Mouse (Mus musculus): ENCODE data around the gene Dnaaf2. TPM values are rescaled to one million over a fixed set of nuclear protein-coding genes. Genes with fewer than 3 reads are reported as not detected.
"Not testable (repeated sequence)": the region's sequence is repeated elsewhere in the genome, so short reads cannot be mapped to it uniquely, and the experiment has no call there.

Dnaaf2 gene
- polyA plus RNA-seq, 1 experiment from 2014 or later: 9.2 TPM

DNA sequence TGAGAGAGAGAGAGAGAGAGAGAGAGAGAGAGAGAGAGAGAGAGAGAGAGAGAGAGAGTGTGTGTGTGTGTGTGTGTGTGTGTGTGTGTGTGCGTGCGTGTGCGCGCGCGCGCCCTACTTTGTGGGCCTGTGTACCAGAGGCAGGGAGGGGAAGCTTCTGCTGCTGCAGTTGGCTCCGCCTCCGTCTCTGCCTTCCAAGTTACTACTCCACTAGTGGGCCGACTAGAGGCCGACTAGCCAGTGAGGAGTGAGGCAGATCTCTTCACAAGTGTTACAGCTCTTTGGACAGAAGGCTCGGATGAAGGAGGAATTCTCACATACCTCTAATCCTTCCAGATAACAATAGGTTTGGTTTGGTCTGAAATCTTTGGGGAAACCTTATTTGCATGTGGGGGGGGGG is 18.9 kb downstream of the Dnaaf2 start:
- Histone ChIP-seq H3K9me3 (no peaks in the 10 kb centered on the region), H3K4me1 (replicated peaks) (peaks cover 4% of the 10 kb centered on the region; the same call in 1 of the 2 replicates), H3K36me3 (peaks cover 10% of the 10 kb centered on the region), H3K4me3 (no peak overlapping the region), H3K4me2 (no peak overlapping the region), H3K27ac (replicated peaks) (no peak overlapping the region), H3K9ac (no peak overlapping the region), H3K27me3 (no peaks in the 10 kb centered on the region)
- no peak for ATAC-seq (ENCODE audit: low FRiP score, low read depth)
- WGBS: 84% methylated on average over 12 of the region's 12 CpGs

DNA sequence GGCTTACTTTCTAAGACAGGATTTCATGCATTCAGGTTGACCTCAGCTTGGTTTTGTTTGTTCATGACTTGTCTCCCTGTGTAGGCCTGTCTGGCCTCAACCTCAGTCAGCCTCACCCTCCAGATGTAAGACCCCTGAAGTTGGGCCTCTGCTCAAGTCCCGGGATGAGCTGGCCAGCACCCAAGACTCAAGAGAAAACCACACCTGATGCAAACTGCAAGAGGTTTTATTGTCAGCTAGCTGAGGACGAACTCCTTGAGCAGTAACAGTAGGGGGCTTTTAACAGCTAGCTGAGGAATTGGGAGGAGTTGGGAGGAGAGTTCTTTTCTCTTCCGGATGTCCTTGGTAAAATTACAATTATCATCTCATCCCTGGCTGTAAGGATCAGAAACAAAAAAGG is 20.7 kb downstream of the Dnaaf2 start:
- WGBS: 82% methylated on average over 3 of the region's 3 CpGs
- no peak overlapping the region for H3K4me2 ChIP-seq
- H3K4me1 ChIP-seq (replicated peaks): no peaks in the 10 kb centered on the region
- H3K9me3 ChIP-seq: no peaks in the 10 kb centered on the region
- H3K36me3 ChIP-seq: peaks cover 10% of the 10 kb centered on the region
- H3K27ac ChIP-seq (replicated peaks): no peak overlapping the region
- H3K27me3 ChIP-seq: no peaks in the 10 kb centered on the region
- no peak for ATAC-seq (ENCODE audit: low FRiP score, low read depth)
- no peak overlapping the region for H3K9ac ChIP-seq
- no peak overlapping the region for H3K4me3 ChIP-seq

DNA sequence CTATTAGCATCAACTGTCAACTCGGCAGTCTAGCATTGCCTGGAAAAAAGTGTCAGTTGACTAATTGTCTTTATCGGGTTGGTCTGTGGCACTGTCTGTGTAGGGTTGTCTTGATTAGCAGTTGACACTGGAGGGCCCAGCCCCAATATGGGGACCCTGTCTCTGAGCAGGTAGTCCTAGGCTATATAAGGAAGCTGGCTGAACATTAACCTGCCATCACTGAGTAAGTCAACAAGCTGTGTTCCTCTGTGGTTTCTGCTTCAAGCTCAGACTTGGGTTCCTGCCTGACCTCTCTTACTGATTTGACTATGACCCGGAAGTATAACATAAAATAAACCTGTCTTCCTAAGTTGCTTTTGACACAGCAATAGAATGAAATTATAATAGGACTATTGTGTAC is 22.3 kb downstream of the Dnaaf2 start:
- Histone ChIP-seq H3K27me3 (no peaks in the 10 kb centered on the region), H3K9ac (no peak overlapping the region)
- WGBS: 97% methylated on average over 3 of the region's 3 CpGs

DNA sequence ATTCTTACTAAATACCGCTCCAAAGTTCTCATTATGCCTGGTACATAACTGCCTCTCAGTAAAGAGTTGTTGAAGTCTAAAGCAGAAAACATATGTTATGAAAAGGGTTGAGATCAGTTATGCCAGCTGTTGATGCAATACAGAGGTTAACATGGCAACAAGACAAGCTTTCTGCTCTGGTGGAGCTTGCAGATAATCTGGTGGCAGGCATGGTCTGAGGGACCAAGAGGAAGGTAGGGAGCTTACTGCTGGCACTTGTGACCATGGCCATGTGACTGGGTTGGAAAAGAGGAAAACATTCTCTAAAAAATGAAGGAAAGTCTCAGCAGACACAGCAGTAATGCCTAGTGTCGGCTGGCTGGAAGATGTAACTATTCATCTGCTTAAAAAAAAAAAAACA is 26.9 kb downstream of the Dnaaf2 start:
- Histone ChIP-seq H3K4me3 (no peak overlapping the region), H3K9ac (no peak overlapping the region), H3K27ac (replicated peaks) (no peak overlapping the region), H3K36me3 (no peaks in the 10 kb centered on the region), H3K9me3 (no peaks in the 10 kb centered on the region), H3K4me1 (replicated peaks) (peaks cover 10% of the 10 kb centered on the region), H3K4me2 (no peak overlapping the region), H3K27me3 (no peaks in the 10 kb centered on the region)
- 98% methylated on average over 2 of the region's 2 CpGs for WGBS
- ATAC-seq (ENCODE audit: low FRiP score, low read depth): no peak

More for the DNA sequence above, 22.3 kb downstream of the Dnaaf2 start:
- no peak for ATAC-seq (ENCODE audit: low FRiP score, low read depth)
- Histone ChIP-seq H3K4me3 (no peak overlapping the region), H3K36me3 (no peaks in the 10 kb centered on the region), H3K4me1 (replicated peaks) (no peaks in the 10 kb centered on the region), H3K9me3 (no peaks in the 10 kb centered on the region), H3K27ac (replicated peaks) (no peak overlapping the region), H3K4me2 (no peak overlapping the region)

DNA sequence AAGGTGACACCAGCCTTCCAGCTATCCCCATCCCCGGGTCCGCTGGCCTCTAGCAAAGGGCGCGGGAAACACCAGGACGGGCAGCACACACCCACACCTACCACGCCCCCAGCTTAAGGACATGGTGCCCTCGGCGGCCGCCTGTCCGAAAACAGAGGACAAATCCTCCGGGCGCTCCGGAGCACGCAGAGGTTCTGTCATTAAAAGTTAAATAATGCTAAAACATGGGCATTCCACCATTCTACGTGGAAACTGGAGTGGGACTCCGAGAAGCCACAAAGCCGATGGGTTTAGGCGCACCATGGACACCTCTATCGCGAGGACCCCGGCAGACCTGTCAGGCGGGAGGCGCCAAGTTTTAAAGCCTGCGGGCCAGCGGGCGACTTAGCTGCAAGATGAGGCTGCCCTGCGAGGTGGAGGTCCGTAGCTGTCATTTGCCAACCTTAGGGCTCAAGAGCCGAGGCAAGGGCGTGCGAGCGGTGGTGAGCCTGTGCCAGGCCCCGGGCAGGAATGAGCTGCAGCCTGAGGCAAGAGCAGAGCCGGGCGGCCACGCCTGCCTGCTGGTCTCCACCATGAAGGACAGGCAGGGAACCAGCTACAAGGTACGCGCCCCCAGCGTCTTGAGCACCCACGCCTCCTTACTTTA is 29.6 kb downstream of the Dnaaf2 start, which contains the start of gene Lrr1:
TSS of gene Lrr1 (plus strand) at position 354 of the 646 bp plus-strand sequence.
- WGBS: under 1% methylated on average over 40 of the region's 40 CpGs
- H3K27ac ChIP-seq (replicated peaks): peak within 1 kb of the TSS; percentile 77
- no peaks in the 10 kb centered on the region for H3K36me3 ChIP-seq

DNA sequence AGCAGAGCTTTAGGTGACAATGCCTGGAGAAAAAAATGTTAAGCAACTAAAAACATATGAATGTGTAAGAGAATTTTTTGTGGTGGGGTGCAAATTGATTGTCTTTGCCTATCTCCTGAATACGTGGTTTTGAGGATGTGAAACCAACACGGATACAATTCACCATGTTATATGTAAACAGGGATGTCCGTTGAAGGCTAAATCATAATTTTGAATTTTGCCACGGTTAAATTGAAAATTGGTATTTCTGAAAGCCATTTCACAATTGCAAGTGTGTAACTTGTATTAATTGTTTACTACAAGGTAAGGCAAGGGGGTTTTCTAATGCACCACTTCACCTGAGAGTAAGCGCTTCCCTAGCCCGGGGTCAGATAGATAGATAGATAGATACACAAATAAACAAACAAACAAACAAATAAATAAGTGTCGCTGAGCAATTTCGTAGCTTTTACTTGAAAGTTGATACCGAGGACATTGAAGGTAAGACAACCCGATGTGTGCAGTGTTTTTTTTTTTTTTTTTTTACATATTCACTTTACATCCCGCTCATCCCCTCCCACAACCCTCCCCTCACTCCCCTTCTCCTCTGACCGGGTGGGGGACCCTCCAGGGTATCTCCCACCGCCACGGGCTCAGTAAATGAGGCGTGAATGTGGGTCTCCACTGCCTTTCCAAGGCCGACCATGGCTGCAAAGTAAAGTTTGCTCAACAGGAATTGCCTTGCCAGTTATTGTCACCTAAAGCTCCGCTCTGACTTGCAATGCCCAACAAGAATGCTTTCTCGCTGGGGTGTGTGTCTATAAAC is 30.4 kb downstream of the Dnaaf2 start:
- Histone ChIP-seq H3K27ac (replicated peaks) (peak overlapping the region; percentile 77), H3K4me3 (peak overlapping the region; percentile 66), H3K9ac (peak overlapping the region; percentile 63), H3K4me2 (peak overlapping the region; percentile 95), H3K36me3 (no peaks in the 10 kb centered on the region), H3K9me3 (no peaks in the 10 kb centered on the region), H3K4me1 (replicated peaks) (peaks cover 10% of the 10 kb centered on the region), H3K27me3 (no peaks in the 10 kb centered on the region)
- peak; percentile 74 for ATAC-seq (ENCODE audit: low FRiP score, low read depth)
- 9% methylated on average over 18 of the region's 18 CpGs for WGBS

More for the DNA sequence above, 29.6 kb downstream of the Dnaaf2 start, which contains the start of gene Lrr1:
- Histone ChIP-seq H3K4me1 (replicated peaks) (peaks cover 10% of the 10 kb centered on the region), H3K27me3 (no peaks in the 10 kb centered on the region), H3K4me2 (peak within 1 kb of the TSS; percentile 95), H3K9ac (peak within 1 kb of the TSS; percentile 63), H3K9me3 (no peaks in the 10 kb centered on the region), H3K4me3 (peak within 1 kb of the TSS; percentile 66)
- ATAC-seq (ENCODE audit: low FRiP score, low read depth): peak; percentile 94

DNA sequence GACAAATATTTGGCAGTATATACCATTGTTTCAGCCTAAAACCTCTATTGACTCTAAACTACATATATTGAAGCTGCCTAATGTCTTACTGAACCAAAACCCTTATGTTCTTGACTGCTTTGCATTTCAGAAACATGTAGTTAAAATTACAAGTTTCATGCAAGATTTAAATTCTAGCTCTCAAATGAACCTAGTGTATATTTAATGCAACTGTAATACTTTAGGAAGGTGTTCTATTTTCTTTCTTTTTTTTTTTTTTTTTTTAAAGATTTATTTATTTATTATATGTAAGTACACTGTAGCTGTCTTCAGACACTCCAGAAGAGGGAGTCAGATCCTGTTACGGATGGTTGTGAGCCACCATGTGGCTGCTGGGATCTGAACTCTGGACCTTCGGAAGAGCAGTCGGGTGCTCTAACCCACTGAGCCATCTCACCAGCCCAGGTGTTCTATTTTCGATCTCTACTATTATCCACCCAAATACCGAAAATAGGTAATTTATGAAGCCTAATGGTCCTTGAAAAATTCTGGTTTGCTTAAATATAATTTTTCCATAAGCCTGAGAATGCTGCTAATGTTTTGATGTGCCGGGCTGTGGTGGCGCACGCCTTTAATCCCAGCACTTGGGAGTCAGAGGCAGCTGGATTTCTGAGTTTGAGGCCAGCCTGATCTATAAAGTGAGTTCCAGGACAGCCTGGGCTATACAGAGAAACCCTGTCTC is 31.2 kb downstream of the Dnaaf2 start:
- not testable (repeated sequence) for H3K4me1 ChIP-seq (replicated peaks); H3K9ac ChIP-seq; H3K9me3 ChIP-seq; ATAC-seq (ENCODE audit: low FRiP score, low read depth); H3K27me3 ChIP-seq; H3K27ac ChIP-seq (replicated peaks); H3K36me3 ChIP-seq; H3K4me3 ChIP-seq
- H3K4me2 ChIP-seq: peak overlapping the region; percentile 95; the same call in 1 of the 2 replicates
- WGBS: 69% methylated on average over 8 of the region's 8 CpGs

DNA sequence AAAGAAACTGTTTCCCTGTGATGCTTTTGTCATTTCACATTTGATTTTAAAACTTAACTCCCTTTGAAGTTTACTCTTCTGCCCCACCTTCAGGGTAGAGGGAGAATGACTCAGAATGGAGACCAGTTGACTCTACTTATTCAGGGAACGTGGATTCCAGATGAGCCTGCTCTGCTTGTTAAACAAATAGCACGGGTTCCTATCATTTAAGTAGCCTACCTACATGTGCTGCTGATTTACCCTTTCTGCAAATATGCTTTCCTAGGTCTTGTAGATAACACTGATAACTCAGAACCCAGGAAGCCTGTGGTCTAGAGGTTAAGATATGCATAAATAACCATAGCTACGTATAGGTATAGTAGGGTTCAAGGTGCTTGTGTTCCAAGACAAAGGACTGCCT is 33.3 kb downstream of the Dnaaf2 start:
- ATAC-seq (ENCODE audit: low FRiP score, low read depth): no peak
- Histone ChIP-seq H3K36me3 (no peaks in the 10 kb centered on the region), H3K27me3 (no peaks in the 10 kb centered on the region), H3K4me1 (replicated peaks) (peaks cover 10% of the 10 kb centered on the region), H3K9ac (no peak overlapping the region), H3K27ac (replicated peaks) (no peak overlapping the region), H3K9me3 (no peaks in the 10 kb centered on the region), H3K4me3 (no peak overlapping the region), H3K4me2 (no peak overlapping the region)
- WGBS: 62% methylated on average over 3 of the region's 3 CpGs

DNA sequence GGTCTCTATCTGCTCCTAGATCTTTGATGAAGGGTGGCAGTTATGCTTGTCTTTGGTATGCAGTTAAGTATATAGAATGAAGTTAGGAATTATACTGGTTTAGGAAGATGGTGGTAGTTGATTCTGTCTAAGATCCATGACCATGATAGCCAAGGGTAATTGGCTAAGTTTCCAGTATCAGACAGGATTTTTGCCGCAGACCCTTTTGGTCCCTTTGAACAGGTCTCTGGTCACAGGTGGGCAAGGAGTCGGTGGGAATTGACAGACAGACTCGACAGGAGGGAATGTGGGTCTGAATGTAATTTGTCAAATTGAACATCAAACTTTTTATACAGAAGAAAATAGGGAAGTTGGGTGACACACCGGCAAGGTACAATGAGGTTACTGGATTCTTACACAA is 34.6 kb downstream of the Dnaaf2 start:
- 89% methylated on average over 4 of the region's 4 CpGs for WGBS
- ATAC-seq (ENCODE audit: low FRiP score, low read depth); H3K9ac ChIP-seq; H3K9me3 ChIP-seq; H3K27me3 ChIP-seq; H3K4me3 ChIP-seq; H3K4me2 ChIP-seq; H3K36me3 ChIP-seq; H3K27ac ChIP-seq (replicated peaks); H3K4me1 ChIP-seq (replicated peaks): not testable (repeated sequence)

DNA sequence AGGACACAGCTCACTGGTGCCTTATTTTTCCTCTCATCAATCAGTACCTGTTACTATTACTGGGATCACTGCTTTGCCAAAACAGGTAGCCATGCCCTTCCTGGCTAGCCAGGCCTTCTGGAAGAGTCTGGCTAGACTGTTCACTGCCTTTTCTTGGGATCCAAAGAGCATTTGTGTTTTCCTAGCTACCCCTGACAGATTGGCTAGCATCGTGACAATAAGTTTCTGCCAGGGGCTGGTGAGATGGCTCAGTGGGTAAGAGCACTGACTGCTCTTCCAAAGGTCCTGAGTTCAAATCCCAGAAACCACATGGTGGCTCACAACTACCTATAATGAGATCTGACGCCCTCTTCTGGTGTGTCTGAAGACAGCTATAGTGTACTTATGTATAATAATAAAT is 37.6 kb downstream of the Dnaaf2 start:
- not testable (repeated sequence) for H3K4me2 ChIP-seq; H3K9ac ChIP-seq; H3K9me3 ChIP-seq; H3K4me3 ChIP-seq; H3K27ac ChIP-seq (replicated peaks); H3K27me3 ChIP-seq; ATAC-seq (ENCODE audit: low FRiP score, low read depth)
- Histone ChIP-seq H3K36me3 (peaks cover 19% of the 10 kb centered on the region), H3K4me1 (replicated peaks) (peaks cover 11% of the 10 kb centered on the region)
- 84% methylated on average over 2 of the region's 2 CpGs for WGBS

DNA sequence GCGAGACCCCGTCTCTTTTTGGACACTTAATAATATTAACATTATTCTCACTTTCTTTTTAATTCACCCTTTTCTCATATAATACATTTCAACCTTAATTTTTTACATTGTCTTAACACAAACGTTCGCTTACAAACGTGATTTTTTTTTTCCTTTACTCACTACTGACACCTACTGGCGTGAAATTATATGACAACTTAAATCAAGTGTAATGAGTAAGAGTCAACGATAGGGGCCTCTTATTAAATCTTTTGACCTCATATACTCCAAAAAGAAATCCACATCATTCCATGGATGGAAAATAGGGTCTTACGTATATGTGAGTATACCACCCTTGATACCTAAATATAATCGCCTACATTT is 38.7 kb downstream of the Dnaaf2 start:
- no peak for ATAC-seq (ENCODE audit: low FRiP score, low read depth)
- Histone ChIP-seq H3K27ac (replicated peaks) (peak overlapping the region; percentile 59; the same call in 1 of the 2 replicates), H3K4me1 (replicated peaks) (peaks cover 11% of the 10 kb centered on the region), H3K4me3 (peak overlapping the region; percentile 80), H3K9me3 (no peaks in the 10 kb centered on the region), H3K27me3 (no peaks in the 10 kb centered on the region), H3K36me3 (peaks cover 20% of the 10 kb centered on the region), H3K9ac (no peak overlapping the region), H3K4me2 (peak overlapping the region; percentile 43)
- WGBS: 5% methylated on average over 9 of the region's 9 CpGs
